Mouse (Mus musculus) stomach, postnatal 0 days (tissue): ENCODE data around the gene Lypla2. TPM values are rescaled to one million over a fixed set of nuclear protein-coding genes. Genes with fewer than 3 reads are reported as not detected.

ENCODE experiments used
- ATAC-seq: fragments of 200-750 bp; cut with Nextera tagmentation; 2 replicates; pipeline ENCODE4 v1.8.0; 2017; ENCODE audit not compliant: low FRiP score, low TSS enrichment
- DNase-seq: peaks from one replicate; pipeline ENCODE4 v3.0.0-alpha.2; 2016; ENCODE audit warnings: low spot score
- H3K27ac ChIP-seq: fragments of 300-500 bp; sonication (generic); replicated peaks from 2 replicates; pipeline ENCODE4 v1.5.1; 2014; ENCODE audit warnings: mild to moderate bottlenecking, control low read depth
- H3K27me3 ChIP-seq: fragments of 300-500 bp; sonication (generic); 2 replicates; pipeline ENCODE4 v1.6.1; 2014; ENCODE audit warnings: low read length; ENCODE audit not compliant: control insufficient read depth, insufficient read depth
- H3K36me3 ChIP-seq: fragments of 300-500 bp; sonication (generic); 2 replicates; pipeline ENCODE4 v1.6.1; 2014; ENCODE audit warnings: low read length, mixed read lengths; ENCODE audit not compliant: control insufficient read depth, insufficient read depth
- H3K4me1 ChIP-seq: fragments of 300-500 bp; sonication (generic); replicated peaks from 2 replicates; pipeline ENCODE4 v1.6.1; 2014; ENCODE audit warnings: antibody characterized with exemption; ENCODE audit not compliant: control insufficient read depth, insufficient read depth
- H3K4me2 ChIP-seq: fragments of 300-500 bp; sonication (generic); replicated peaks from 2 replicates; pipeline ENCODE4 v1.6.1; 2014; ENCODE audit warnings: low read depth, mild to moderate bottlenecking, control low read depth, moderate library complexity
- H3K4me3 ChIP-seq: fragments of 300-500 bp; sonication (generic); 2 replicates; pipeline ENCODE4 v1.5.1; 2014; ENCODE audit warnings: low read depth, low read length, control low read depth
- H3K9ac ChIP-seq: fragments of 300-500 bp; sonication (generic); 2 replicates; pipeline ENCODE4 v1.6.1; 2014; ENCODE audit warnings: mild to moderate bottlenecking, low read length, control low read depth, mixed read lengths
- H3K9me3 ChIP-seq: fragments of 300-500 bp; sonication (generic); 2 replicates; pipeline ENCODE4 v1.6.1; 2016; ENCODE audit warnings: low read length; ENCODE audit not compliant: control insufficient read depth
- CTCF ChIP-seq: IDR thresholded peaks from 2 replicates; pipeline ENCODE4 v1.5.1; 2016; ENCODE audit warnings: antibody characterized with exemption, low read depth, mild to moderate bottlenecking, moderate library complexity
- EP300 ChIP-seq: optimal IDR thresholded peaks from 2 replicates; pipeline ENCODE3; 2016; ENCODE audit warnings: antibody characterized with exemption
- WGBS: fragments of 180-500 bp; shearing (Covaris S2); extraction: QIAGEN DNeasy Blood & Tissue Kit; methylation state at CpG from one replicate; pipeline ENCODE4 v1.1.7; 2014; 5-methylcytosine and 5-hydroxymethylcytosine counted together
- polyA plus RNA-seq: library from polyadenylated mRNA; unstranded; fragments of >200 nt; fragmentation: Nextera tagmentation; extraction: Ambion mirVana; gene quantifications from 2 replicates; pipeline ENCODE4 v1.2.1, GENCODE M21; 2015

Lypla2 gene
- polyA plus RNA-seq, 1 experiment from 2014 or later = 88.6 TPM

DNA sequence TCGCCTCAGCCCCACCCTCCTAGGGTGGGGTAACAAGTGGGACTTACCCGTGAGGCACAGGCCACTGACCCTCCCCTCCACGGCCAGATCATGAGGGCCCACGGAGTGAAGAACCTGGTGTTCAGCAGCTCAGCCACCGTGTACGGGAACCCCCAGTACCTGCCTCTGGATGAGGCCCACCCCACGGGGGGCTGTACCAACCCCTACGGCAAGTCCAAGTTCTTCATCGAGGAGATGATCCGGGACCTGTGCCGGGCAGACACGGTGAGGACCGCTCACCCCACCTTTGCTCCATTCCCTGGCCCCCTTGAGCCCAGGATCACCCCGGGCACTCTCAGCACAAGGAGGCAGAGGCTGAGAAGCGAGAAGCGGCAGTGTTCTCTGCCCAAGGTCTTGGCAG is 6.1 kb downstream of the Lypla2 start:
- ATAC-seq (no peak), DNase-seq (no peak)
- Histone ChIP-seq H3K9me3 (no peaks in the 10 kb centered on the region), H3K36me3 (peaks cover 21% of the 10 kb centered on the region), H3K27me3 (no peaks in the 10 kb centered on the region), H3K9ac (no peak overlapping the region), H3K27ac (no peak overlapping the region), H3K4me1 (no peaks in the 10 kb centered on the region), H3K4me2 (no peak overlapping the region), H3K4me3 (no peak overlapping the region)
- WGBS = 86% methylated on average over 16 of the region's 16 CpGs
- TF ChIP-seq CTCF (no peak), EP300 (no peak)

GRCm38 (mm10) chr4:135965113-135965512 is 7.3 kb downstream of the Lypla2 start:
- Histone ChIP-seq H3K4me3 (no peak overlapping the region), H3K27ac (peak overlapping the region; percentile 79)
- 69% methylated on average over 9 of the region's 9 CpGs for WGBS

GRCm38 (mm10) chr4:135964426-135964825 is 8.0 kb downstream of the Lypla2 start:
- DNase-seq (peak; percentile 96), ATAC-seq (peak; percentile 89)
- Histone ChIP-seq H3K27ac (peak overlapping the region; percentile 95), H3K4me3 (peak overlapping the region; percentile 78), H3K4me1 (no peaks in the 10 kb centered on the region), H3K36me3 (peaks cover 25% of the 10 kb centered on the region), H3K4me2 (peak overlapping the region; percentile 89), H3K9me3 (no peaks in the 10 kb centered on the region), H3K9ac (peak overlapping the region; percentile 82), H3K27me3 (no peaks in the 10 kb centered on the region)
- WGBS = 2% methylated on average over 12 of the region's 12 CpGs
- TF ChIP-seq EP300 (no peak), CTCF (peak; percentile 45)

More at GRCm38 (mm10) chr4:135965113-135965512, 7.3 kb downstream of the Lypla2 start:
- DNase-seq = no peak
- Histone ChIP-seq H3K4me1 (no peaks in the 10 kb centered on the region), H3K9me3 (no peaks in the 10 kb centered on the region), H3K9ac (no peak overlapping the region), H3K27me3 (no peaks in the 10 kb centered on the region), H3K4me2 (peak overlapping the region; percentile 89; the same call in 1 of the 2 replicates), H3K36me3 (peaks cover 22% of the 10 kb centered on the region)
- no peak for ATAC-seq
- TF ChIP-seq EP300 = no peak

- H3K4me2 ChIP-seq = peak within 1 kb of the TSS; percentile 89
- no peaks in the 10 kb centered on the region for H3K27me3 ChIP-seq
- DNase-seq = peak; percentile 99
Observed at GRCm38 (mm10) chr4:135963457-135964193, 8.8 kb downstream of the Lypla2 start, which contains the start of gene Gale. Gene Gale (plus strand): TSS chr4:135963727.

DNA sequence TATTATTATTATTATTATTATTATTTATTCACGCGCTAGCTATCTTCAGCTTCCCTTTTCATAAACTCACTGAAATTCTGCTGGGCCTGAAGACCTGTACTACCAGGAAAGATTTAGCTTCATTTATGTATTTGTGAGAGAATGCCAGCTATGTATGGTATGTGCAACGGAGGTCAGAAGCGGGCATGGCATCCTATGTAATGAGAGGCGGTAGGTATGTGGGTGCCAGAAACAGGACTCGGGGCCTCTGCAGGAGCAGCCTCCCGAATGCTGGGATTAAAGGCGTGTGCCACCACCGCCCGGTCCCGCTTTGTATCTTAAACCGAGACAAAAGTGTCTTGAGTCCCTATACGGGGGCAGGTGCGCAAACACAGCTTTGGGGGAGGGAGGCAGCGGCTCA is 9.5 kb downstream of the Lypla2 start:
- 5% methylated on average over 15 of the region's 15 CpGs for WGBS
- Histone ChIP-seq H3K4me3 (peak overlapping the region; percentile 78), H3K36me3 (peaks cover 18% of the 10 kb centered on the region), H3K4me2 (peak overlapping the region; percentile 89), H3K4me1 (no peaks in the 10 kb centered on the region), H3K27ac (peak overlapping the region; percentile 95), H3K9me3 (no peaks in the 10 kb centered on the region), H3K9ac (peak overlapping the region; percentile 76), H3K27me3 (no peaks in the 10 kb centered on the region)
- DNase-seq = no peak
- no peak for ATAC-seq
- TF ChIP-seq CTCF = no peak
- no peak for TF ChIP-seq EP300

More at GRCm38 (mm10) chr4:135963457-135964193, 8.8 kb downstream of the Lypla2 start, which contains the start of gene Gale:
- Histone ChIP-seq H3K27ac (peak within 1 kb of the TSS; percentile 95), H3K36me3 (peaks cover 24% of the 10 kb centered on the region), H3K9me3 (no peaks in the 10 kb centered on the region), H3K4me1 (no peaks in the 10 kb centered on the region), H3K9ac (peak within 1 kb of the TSS; percentile 82), H3K4me3 (peak within 1 kb of the TSS; percentile 78)
- peak; percentile 81 for ATAC-seq
- WGBS = under 1% methylated on average over 55 of the region's 56 CpGs
- peak; percentile 63 for TF ChIP-seq EP300
- no peak for TF ChIP-seq CTCF

- WGBS = 84% methylated on average over 7 of the region's 7 CpGs
- no peak for TF ChIP-seq EP300
- no peak for TF ChIP-seq CTCF
- DNase-seq (no peak), ATAC-seq (no peak)
- Histone ChIP-seq H3K27me3 (no peaks in the 10 kb centered on the region), H3K27ac (no peak overlapping the region), H3K9me3 (no peaks in the 10 kb centered on the region), H3K36me3 (peaks cover 13% of the 10 kb centered on the region), H3K4me3 (no peak overlapping the region), H3K9ac (no peak overlapping the region), H3K4me2 (no peak overlapping the region), H3K4me1 (no peaks in the 10 kb centered on the region)
Observed at GRCm38 (mm10) chr4:135962198-135962597, 10.2 kb downstream of the Lypla2 start.
